Mouse (Mus musculus): ENCODE data around the gene Edn2.

Edn2 gene

GRCm38 (mm10) chr4:120158714-120159310 lies 2.2 kb upstream of the Edn2 start:
- no peak for DNase-seq (ENCODE audit: low read depth, low spot score)

GRCm38 (mm10) chr4:120162586-120162985 lies 1.6 kb downstream of the Edn2 start:
- no peak for DNase-seq (ENCODE audit: low read depth, low spot score)

GRCm38 (mm10) chr4:120163242-120163641 lies 2.2 kb downstream of the Edn2 start:
- DNase-seq (ENCODE audit: low read depth, low spot score), result no peak

GRCm38 (mm10) chr4:120164316-120164715 lies 3.3 kb downstream of the Edn2 start:
- DNase-seq (ENCODE audit: low read depth, low spot score), result no peak

- no peak for DNase-seq (ENCODE audit: low read depth, low spot score)
Measured at GRCm38 (mm10) chr4:120167778-120168177, 6.8 kb downstream of the Edn2 start.

GRCm38 (mm10) chr4:120168346-120168745 lies 7.3 kb downstream of the Edn2 start:
- no peak for DNase-seq (ENCODE audit: low read depth, low spot score)

GRCm38 (mm10) chr4:120170387-120170936 lies 9.5 kb downstream of the Edn2 start:
- DNase-seq (ENCODE audit: low read depth, low spot score), result no peak

GRCm38 (mm10) chr4:120172050-120172684 lies 11.2 kb downstream of the Edn2 start:
- no peak for DNase-seq (ENCODE audit: low read depth, low spot score)

- no peak for DNase-seq (ENCODE audit: low read depth, low spot score)
Measured at GRCm38 (mm10) chr4:120179123-120179522, 18.1 kb downstream of the Edn2 start.

GRCm38 (mm10) chr4:120180535-120180934 lies 19.5 kb downstream of the Edn2 start:
- DNase-seq (ENCODE audit: low read depth, low spot score), result no peak

- DNase-seq (ENCODE audit: low read depth, low spot score), result no peak
Measured at GRCm38 (mm10) chr4:120184374-120184991, 23.5 kb downstream of the Edn2 start.

- DNase-seq (ENCODE audit: low read depth, low spot score), result no peak
Measured at GRCm38 (mm10) chr4:120186441-120186840, 25.4 kb downstream of the Edn2 start.

- DNase-seq (ENCODE audit: low read depth, low spot score), result no peak
Measured at GRCm38 (mm10) chr4:120186934-120187333, 25.9 kb downstream of the Edn2 start.

- no peak for DNase-seq (ENCODE audit: low read depth, low spot score)
Measured at GRCm38 (mm10) chr4:120188204-120188603, 27.2 kb downstream of the Edn2 start.

GRCm38 (mm10) chr4:120188651-120189161 lies 27.7 kb downstream of the Edn2 start:
- DNase-seq (ENCODE audit: low read depth, low spot score), result no peak

- no peak for DNase-seq (ENCODE audit: low read depth, low spot score)
Measured at GRCm38 (mm10) chr4:120189941-120190340, 28.9 kb downstream of the Edn2 start.

- DNase-seq (ENCODE audit: low read depth, low spot score), result no peak
Measured at GRCm38 (mm10) chr4:120191987-120192386, 31.0 kb downstream of the Edn2 start.

- no peak for DNase-seq (ENCODE audit: low read depth, low spot score)
Measured at GRCm38 (mm10) chr4:120194026-120194425, 33.0 kb downstream of the Edn2 start.

- DNase-seq (ENCODE audit: low read depth, low spot score), result no peak
Measured at GRCm38 (mm10) chr4:120194965-120195364, 34.0 kb downstream of the Edn2 start.

- no peak for DNase-seq (ENCODE audit: low read depth, low spot score)
Measured at GRCm38 (mm10) chr4:120199184-120199885, 38.3 kb downstream of the Edn2 start.

- no peak for DNase-seq (ENCODE audit: low read depth, low spot score)
Measured at GRCm38 (mm10) chr4:120200551-120201266, 39.7 kb downstream of the Edn2 start.

All from retina, postnatal 7 days (tissue).